ENCODE assay signal across 15 mouse cellular contexts in genomic region chr1:39496995-39497394, GRCm38 (mm10).
"Had no signal": no experiment of that assay in that cellular context is flagged by ENCODE, and none has a peak within 500 bp of the region (broad histone marks: within the 10 kb centered on the region; RNA-seq: fewer than 3 reads in every experiment).

No protein-coding gene starts in this region.

- H3K4me1 ChIP-seq: kidney, embryonic 15.5 days; limb, embryonic 10.5 days; limb, embryonic 13.5 days; liver, embryonic 13.5 days had no signal

- H3K36me3 ChIP-seq: kidney, embryonic 15.5 days; limb, embryonic 10.5 days; limb, embryonic 13.5 days; liver, embryonic 13.5 days had no signal

- ATAC-seq: liver, postnatal 0 days had no signal

- H3K9ac ChIP-seq: kidney, embryonic 15.5 days; limb, embryonic 13.5 days; liver, embryonic 13.5 days; liver, postnatal 0 days; lung, embryonic 14.5 days had no signal

- H3K4me2 ChIP-seq: kidney, embryonic 15.5 days; limb, embryonic 13.5 days; liver, embryonic 13.5 days; lung, embryonic 14.5 days; midbrain, embryonic 11.5 days had no signal

- H3K27ac ChIP-seq: kidney, embryonic 15.5 days; limb, embryonic 10.5 days; limb, embryonic 13.5 days; liver, embryonic 13.5 days had no signal

- H3K27me3 ChIP-seq: kidney, embryonic 15.5 days; liver, embryonic 13.5 days had no signal

- DNase-seq: kidney, adult 8-10 months; kidney, postnatal 10 days; kidney, postnatal 4 days; liver; liver, embryonic 13.5 days; liver, postnatal 0 days; lung, embryonic 14.5 days; lung, postnatal 10 days; lung, postnatal 4 days; midbrain, embryonic 14.5 days; thymus, postnatal 25 days had no signal

- H3K4me3 ChIP-seq: kidney, embryonic 15.5 days; limb, embryonic 10.5 days; limb, embryonic 13.5 days; liver, embryonic 13.5 days had no signal

- H3K9me3 ChIP-seq: limb, embryonic 10.5 days; liver, embryonic 13.5 days had no signal
